Mouse (Mus musculus) spleen, adult 2 months (tissue): ENCODE data around the gene Tirap. TPM values are rescaled to one million over a fixed set of nuclear protein-coding genes. Genes with fewer than 3 reads are reported as not detected.

Experiments
- DNase-seq, 2 experiments: peaks; one replicate each; pipeline versions ENCODE4 v3.0.0 to v3.0.0-alpha.2; 2012 to 2021; ENCODE audit warnings: low spot score in 2 of 2, low read depth in 1 of 2
- H3K27ac ChIP-seq: fragments of 200-500 bp; 2 replicates; pipeline ENCODE4 v1.5.1; 2012; ENCODE audit warnings: low read length, inconsistent platforms; ENCODE audit not compliant: insufficient read depth
- H3K27me3 ChIP-seq: fragments of 200-500 bp; 2 replicates; pipeline ENCODE4 v1.6.1; 2012; ENCODE audit warnings: mild to moderate bottlenecking, moderate library complexity, low read length, inconsistent platforms; ENCODE audit not compliant: control insufficient read depth, insufficient read depth
- H3K36me3 ChIP-seq: fragments of 200-500 bp; 2 replicates; pipeline ENCODE4 v1.6.1; 2012; ENCODE audit warnings: mild to moderate bottlenecking, low read length, inconsistent platforms; ENCODE audit not compliant: control insufficient read depth, insufficient read depth
- H3K4me1 ChIP-seq: fragments of 200-500 bp; 2 replicates; pipeline ENCODE4 v1.6.1; 2011; ENCODE audit warnings: inconsistent platforms; ENCODE audit not compliant: control insufficient read depth, insufficient read depth, insufficient read length
- H3K4me3 ChIP-seq: fragments of 200-500 bp; 2 replicates; pipeline ENCODE4 v1.5.1; 2011; ENCODE audit warnings: mild to moderate bottlenecking, inconsistent platforms; ENCODE audit not compliant: insufficient read depth, insufficient read length; ENCODE audit errors: extremely low read depth
- CTCF ChIP-seq: fragments of 200-500 bp; IDR thresholded peaks from 2 replicates; pipeline ENCODE4 v1.5.1; 2011; ENCODE audit warnings: mild to moderate bottlenecking, inconsistent platforms; ENCODE audit not compliant: insufficient read depth, insufficient read length, insufficient replicate concordance; ENCODE audit errors: extremely low read depth
- POLR2A ChIP-seq: fragments of 200-500 bp; IDR thresholded peaks from 2 replicates; pipeline ENCODE4 v1.6.1; 2011; ENCODE audit warnings: low read depth, low read length, inconsistent platforms
- WGBS: fragments of 180-500 bp; shearing (Covaris S2); methylation state at CpG from one replicate; pipeline ENCODE4 v1.1.7; 2018; 5-methylcytosine and 5-hydroxymethylcytosine counted together
- polyA plus RNA-seq: library from polyadenylated mRNA; depleted of rRNA; stranded (reverse); fragments of >200 nt; gene quantifications from 2 replicates; pipeline ENCODE4 v1.2.3, GENCODE M21; 2012

Gene Tirap
- polyA plus RNA-seq, 1 experiment, result 9.2 TPM

DNA sequence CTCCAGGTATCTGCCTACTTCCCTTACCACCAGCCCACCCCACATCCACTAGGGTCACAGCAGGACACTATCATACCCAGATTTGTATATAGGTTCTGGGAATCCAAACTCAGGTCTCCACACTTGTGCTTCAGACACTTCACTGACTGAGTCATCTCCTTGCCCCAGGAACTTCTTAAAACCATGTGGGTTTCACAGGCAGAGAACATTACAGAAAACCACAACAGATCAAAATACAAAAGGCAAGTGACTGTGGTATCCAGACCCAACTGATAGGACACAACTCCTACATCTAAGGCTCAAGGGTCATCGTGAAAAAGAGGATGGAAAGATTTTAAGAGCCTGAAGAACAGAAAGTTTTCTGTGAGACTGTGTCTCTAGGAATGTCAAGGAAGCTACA is 26.8 kb downstream of the Tirap start:
- peaks cover 3% of the 10 kb centered on the region; the same call in 1 of the 2 replicates for H3K36me3 ChIP-seq
- TF ChIP-seq POLR2A (no peak), CTCF (no peak)
- 56% methylated on average over 1 of the region's 1 CpGs for WGBS
- H3K4me3 ChIP-seq, result no peak overlapping the region
- no peak overlapping the region for H3K27ac ChIP-seq
- peaks cover 3% of the 10 kb centered on the region; the same call in 1 of the 2 replicates for H3K4me1 ChIP-seq
- no peak for DNase-seq
- H3K27me3 ChIP-seq, result no peaks in the 10 kb centered on the region

GRCm38 (mm10) chr9:35170071-35170470 is 30.0 kb downstream of the Tirap start:
- H3K36me3 ChIP-seq, result peaks cover 3% of the 10 kb centered on the region; the same call in 1 of the 2 replicates
- no peaks in the 10 kb centered on the region for H3K27me3 ChIP-seq
- H3K27ac ChIP-seq, result no peak overlapping the region
- TF ChIP-seq CTCF (no peak), POLR2A (no peak)
- peaks cover 2% of the 10 kb centered on the region; the same call in 1 of the 2 replicates for H3K4me1 ChIP-seq
- 83% methylated on average over 7 of the region's 7 CpGs for WGBS
- no peak overlapping the region for H3K4me3 ChIP-seq
- DNase-seq, result no peak

DNA sequence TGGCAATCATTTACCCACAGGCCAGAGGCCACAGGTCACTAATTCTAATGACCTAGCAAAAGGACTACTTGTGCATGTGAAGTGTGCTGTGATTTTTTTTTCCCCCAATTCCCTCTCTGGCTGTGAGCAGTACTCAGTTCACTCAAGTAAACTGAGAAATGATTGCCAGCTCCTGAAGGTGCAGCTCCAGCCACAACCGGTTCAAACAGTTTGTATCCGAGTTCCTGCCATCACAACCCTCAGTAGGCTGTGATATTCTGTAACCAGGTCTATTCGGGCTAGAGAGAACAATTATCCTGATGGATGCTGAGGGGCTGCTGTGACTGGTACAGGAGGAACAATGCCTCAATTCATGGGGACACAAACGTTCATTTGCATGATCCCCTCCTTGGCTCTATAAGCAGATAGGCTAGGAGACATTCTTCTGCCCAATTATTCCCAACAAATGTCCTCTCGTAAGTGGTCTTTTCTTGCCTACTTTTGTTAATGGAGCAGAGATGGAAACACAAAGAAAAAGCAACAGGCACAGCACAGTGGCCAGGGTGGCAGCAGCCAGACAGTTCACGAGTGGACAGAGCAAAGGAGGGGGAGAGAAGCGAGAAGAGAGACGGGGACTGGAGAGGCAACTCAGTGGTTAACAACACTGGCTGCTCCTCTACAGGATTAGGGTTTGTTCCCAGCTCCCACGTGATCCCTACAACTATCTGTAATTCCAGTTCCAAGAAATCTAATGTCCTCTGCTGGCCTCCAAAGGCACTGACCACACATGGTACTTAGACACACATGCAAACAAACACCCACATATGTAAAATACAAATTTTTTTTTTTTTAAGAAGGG is 33.1 kb downstream of the Tirap start:
- TF ChIP-seq POLR2A (no peak), CTCF (no peak)
- DNase-seq, result no peak
- Histone ChIP-seq H3K27me3 (no peaks in the 10 kb centered on the region), H3K36me3 (peaks cover 6% of the 10 kb centered on the region), H3K4me3 (no peak overlapping the region), H3K27ac (no peak overlapping the region), H3K4me1 (no peaks in the 10 kb centered on the region; the same call in 1 of the 2 replicates)
- 87% methylated on average over 9 of the region's 9 CpGs for WGBS

DNA sequence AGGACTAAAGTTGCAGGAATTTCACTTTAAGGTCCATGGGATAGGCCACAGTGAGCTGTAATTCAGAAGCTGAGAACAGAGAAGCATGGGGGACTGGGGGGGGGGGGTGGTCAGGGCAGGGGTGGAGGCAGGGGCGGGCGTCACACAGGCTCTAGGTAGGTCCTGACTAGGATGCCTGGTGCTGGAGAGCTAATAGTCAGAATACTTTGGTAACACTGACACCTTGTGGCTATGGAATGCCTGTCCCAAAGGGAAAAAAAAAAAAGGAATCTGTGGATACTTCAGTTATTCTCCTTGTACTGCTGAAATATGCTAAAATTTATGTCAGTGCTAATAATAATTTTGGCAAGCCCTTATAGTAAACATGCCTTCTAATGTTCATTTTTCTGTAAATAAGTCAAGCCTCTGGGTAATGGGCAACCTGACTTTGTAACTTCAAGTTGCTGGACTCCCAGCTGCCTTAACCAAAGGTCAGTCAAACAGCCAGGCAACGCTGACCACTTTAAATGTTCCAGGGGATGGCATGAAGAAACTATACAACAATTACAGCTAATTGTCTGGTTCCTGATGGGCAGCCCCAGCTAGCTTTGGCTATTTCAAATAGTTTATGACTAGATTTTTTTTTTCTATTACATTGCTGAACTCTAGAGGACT is 33.8 kb downstream of the Tirap start:
- Histone ChIP-seq H3K4me3 (no peak overlapping the region), H3K4me1 (no peaks in the 10 kb centered on the region; the same call in 1 of the 2 replicates), H3K27me3 (no peaks in the 10 kb centered on the region), H3K36me3 (peaks cover 6% of the 10 kb centered on the region), H3K27ac (no peak overlapping the region)
- DNase-seq, result no peak
- WGBS, result 53% methylated on average over 3 of the region's 3 CpGs
- TF ChIP-seq CTCF (no peak), POLR2A (no peak)

- H3K27me3 ChIP-seq, result no peaks in the 10 kb centered on the region
- no peaks in the 10 kb centered on the region; the same call in 1 of the 2 replicates for H3K4me1 ChIP-seq
- WGBS, result 77% methylated on average over 5 of the region's 5 CpGs
- DNase-seq, result no peak
- no peak overlapping the region for H3K4me3 ChIP-seq
- peaks cover 4% of the 10 kb centered on the region; the same call in 1 of the 2 replicates for H3K36me3 ChIP-seq
- TF ChIP-seq CTCF, result no peak
- TF ChIP-seq POLR2A, result no peak
- H3K27ac ChIP-seq, result no peak overlapping the region
Observed at GRCm38 (mm10) chr9:35164142-35164874, 35.8 kb downstream of the Tirap start.

GRCm38 (mm10) chr9:35163011-35163690 is 36.9 kb downstream of the Tirap start:
- WGBS, result 77% methylated on average over 11 of the region's 11 CpGs
- TF ChIP-seq CTCF, result no peak
- TF ChIP-seq POLR2A, result no peak
- H3K4me3 ChIP-seq, result no peak overlapping the region
- H3K27me3 ChIP-seq, result no peaks in the 10 kb centered on the region
- no peaks in the 10 kb centered on the region; the same call in 1 of the 2 replicates for H3K4me1 ChIP-seq
- H3K27ac ChIP-seq, result peak overlapping the region; percentile 38; the same call in 1 of the 2 replicates
- peaks cover 3% of the 10 kb centered on the region; the same call in 1 of the 2 replicates for H3K36me3 ChIP-seq
- DNase-seq, result no peak
